Mouse (Mus musculus): ENCODE measurements at regions not wholly inside any gene's neighbourhood (a gene's known extent, or its start where the extent isn't known, plus 50 kb on each side); places are given as distances from the start of the nearest gene placed in this dataset.
A peak's percentile ranks its signal among the peaks of the same experiment; 100 is the strongest.
"Not testable (repeated sequence)": the region's sequence is repeated elsewhere in the genome, so short reads cannot be mapped to it uniquely, and the experiment has no call there.

DNA sequence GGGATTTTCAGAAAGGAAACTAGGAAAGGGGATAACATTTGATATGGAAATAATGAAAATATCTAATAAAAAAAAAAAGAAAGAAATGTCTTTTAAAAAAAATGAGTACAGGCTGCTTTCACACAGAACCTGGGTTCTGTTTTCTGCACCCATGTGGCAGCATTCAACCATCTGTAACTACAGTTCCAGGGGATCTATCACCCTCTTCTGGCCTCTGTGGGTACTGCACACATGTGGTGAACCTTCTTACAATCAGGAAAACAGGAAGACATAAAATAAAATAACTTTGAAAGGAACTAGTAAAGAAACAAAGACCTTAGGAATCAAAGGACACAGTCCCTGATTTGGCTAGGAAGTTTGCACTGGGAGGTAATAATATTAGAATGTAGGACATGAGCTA is 205.5 kb upstream of the Zpld1 start:
- no peaks in the 10 kb centered on the region for H3K36me3 ChIP-seq (replicated peaks; ENCODE audit: control insufficient read depth, insufficient read depth, low read depth, low read length)
- no peak overlapping the region for H3K4me2 ChIP-seq (ENCODE audit: low read depth, low read length)
- H3K4me1 ChIP-seq (ENCODE audit: control insufficient read depth, insufficient read depth, low read length) = no peaks in the 10 kb centered on the region
- ATAC-seq (replicated peaks; ENCODE audit: insufficient number of reproducible peaks, low FRiP score, low TSS enrichment, low read depth) (no peak), DNase-seq (ENCODE audit: low spot score) (no peak)
- no peak overlapping the region for H3K27ac ChIP-seq (replicated peaks; ENCODE audit: low read depth, low read length)
- H3K9me3 ChIP-seq (replicated peaks; ENCODE audit: control insufficient read depth, low read length) = no peaks in the 10 kb centered on the region
- H3K27me3 ChIP-seq (ENCODE audit: control insufficient read depth, insufficient read depth, low read length) = no peaks in the 10 kb centered on the region
- H3K4me3 ChIP-seq (ENCODE audit: low read depth, low read length) = no peak overlapping the region
- H3K9ac ChIP-seq (replicated peaks; ENCODE audit: low read length) = no peak overlapping the region

DNA sequence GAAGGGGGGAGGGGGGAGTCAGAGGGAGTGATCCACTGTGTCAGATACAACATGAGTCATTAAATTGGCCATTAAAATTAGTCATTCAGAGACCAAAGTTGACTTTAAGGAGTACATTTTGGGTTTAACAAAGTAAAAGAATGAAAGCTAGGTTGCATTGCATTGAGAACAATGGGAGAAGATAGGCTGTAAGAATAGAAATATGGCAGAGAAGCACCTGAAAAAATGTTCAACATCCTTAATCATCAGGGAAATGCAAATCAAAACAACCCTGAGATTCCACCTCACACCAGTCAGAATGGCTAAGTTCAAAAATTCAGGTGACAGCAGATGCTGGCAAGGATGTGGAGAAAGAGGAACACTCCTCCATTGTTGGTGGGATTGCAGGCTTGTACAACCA is 202.0 kb upstream of the Zpld1 start:
- H3K4me2 ChIP-seq (ENCODE audit: low read depth, low read length); ATAC-seq (replicated peaks; ENCODE audit: insufficient number of reproducible peaks, low FRiP score, low TSS enrichment, low read depth); H3K36me3 ChIP-seq (replicated peaks; ENCODE audit: control insufficient read depth, insufficient read depth, low read depth, low read length); DNase-seq (ENCODE audit: low spot score); H3K9me3 ChIP-seq (replicated peaks; ENCODE audit: control insufficient read depth, low read length); H3K27me3 ChIP-seq (ENCODE audit: control insufficient read depth, insufficient read depth, low read length); H3K4me1 ChIP-seq (ENCODE audit: control insufficient read depth, insufficient read depth, low read length); H3K4me3 ChIP-seq (ENCODE audit: low read depth, low read length); H3K27ac ChIP-seq (replicated peaks; ENCODE audit: low read depth, low read length); H3K9ac ChIP-seq (replicated peaks; ENCODE audit: low read length): not testable (repeated sequence)

DNA sequence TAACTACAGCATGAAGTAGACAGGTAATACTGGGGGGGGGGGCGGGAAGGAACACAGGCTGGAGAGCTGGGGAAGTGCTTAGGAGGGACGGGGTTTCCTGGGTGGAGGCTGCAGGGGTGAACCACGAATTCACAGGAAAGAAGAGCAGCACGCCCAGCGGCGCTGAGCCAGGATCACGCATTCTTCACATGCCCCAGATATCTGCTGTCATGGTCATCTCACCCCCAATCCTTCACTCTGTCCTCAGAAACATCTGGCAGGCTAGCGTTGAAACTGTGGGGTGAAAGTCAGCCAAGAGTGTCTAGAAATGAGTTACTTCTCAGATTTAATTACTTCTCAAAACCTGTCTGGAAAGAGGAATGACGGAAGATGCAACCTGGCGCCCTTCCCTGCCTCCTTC is 197.3 kb upstream of the Zpld1 start:
- Histone ChIP-seq H3K27me3 (ENCODE audit: control insufficient read depth, insufficient read depth, low read length) (no peaks in the 10 kb centered on the region), H3K9me3 (replicated peaks; ENCODE audit: control insufficient read depth, low read length) (no peaks in the 10 kb centered on the region), H3K36me3 (replicated peaks; ENCODE audit: control insufficient read depth, insufficient read depth, low read depth, low read length) (no peaks in the 10 kb centered on the region), H3K27ac (replicated peaks; ENCODE audit: low read depth, low read length) (no peak overlapping the region), H3K4me3 (ENCODE audit: low read depth, low read length) (no peak overlapping the region), H3K4me1 (ENCODE audit: control insufficient read depth, insufficient read depth, low read length) (no peaks in the 10 kb centered on the region), H3K4me2 (ENCODE audit: low read depth, low read length) (no peak overlapping the region), H3K9ac (replicated peaks; ENCODE audit: low read length) (no peak overlapping the region)
- DNase-seq (ENCODE audit: low spot score) (no peak), ATAC-seq (replicated peaks; ENCODE audit: insufficient number of reproducible peaks, low FRiP score, low TSS enrichment, low read depth) (no peak)
- 86% methylated on average over 10 of the region's 10 CpGs for WGBS

DNA sequence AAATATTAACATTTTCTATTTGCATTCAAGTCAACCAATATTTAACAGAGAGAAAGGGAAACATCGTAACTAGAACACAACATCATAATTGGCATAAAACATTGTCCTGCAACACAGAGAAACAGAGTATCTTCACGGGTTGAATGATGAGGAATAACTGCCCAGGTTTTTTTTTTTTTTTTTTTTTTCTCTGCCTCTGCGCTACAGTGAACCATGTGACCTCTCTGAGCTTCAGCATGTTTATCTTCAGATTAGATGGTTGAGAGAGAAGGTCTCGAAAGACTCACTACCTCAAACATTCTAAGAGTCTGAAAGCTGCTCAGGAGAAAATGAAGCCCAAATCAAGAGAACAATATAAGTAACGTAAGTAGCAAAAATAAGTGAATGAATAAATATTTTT is 196.4 kb upstream of the Zpld1 start:
- no peak overlapping the region for H3K4me3 ChIP-seq (ENCODE audit: low read depth, low read length)
- no peaks in the 10 kb centered on the region for H3K9me3 ChIP-seq (replicated peaks; ENCODE audit: control insufficient read depth, low read length)
- WGBS = 73% methylated on average over 5 of the region's 5 CpGs
- H3K27me3 ChIP-seq (ENCODE audit: control insufficient read depth, insufficient read depth, low read length) = no peaks in the 10 kb centered on the region
- no peaks in the 10 kb centered on the region for H3K4me1 ChIP-seq (ENCODE audit: control insufficient read depth, insufficient read depth, low read length)
- H3K9ac ChIP-seq (replicated peaks; ENCODE audit: low read length) = no peak overlapping the region
- H3K36me3 ChIP-seq (replicated peaks; ENCODE audit: control insufficient read depth, insufficient read depth, low read depth, low read length) = no peaks in the 10 kb centered on the region
- H3K27ac ChIP-seq (replicated peaks; ENCODE audit: low read depth, low read length) = no peak overlapping the region
- DNase-seq (ENCODE audit: low spot score) (no peak), ATAC-seq (replicated peaks; ENCODE audit: insufficient number of reproducible peaks, low FRiP score, low TSS enrichment, low read depth) (no peak)
- no peak overlapping the region for H3K4me2 ChIP-seq (ENCODE audit: low read depth, low read length)

DNA sequence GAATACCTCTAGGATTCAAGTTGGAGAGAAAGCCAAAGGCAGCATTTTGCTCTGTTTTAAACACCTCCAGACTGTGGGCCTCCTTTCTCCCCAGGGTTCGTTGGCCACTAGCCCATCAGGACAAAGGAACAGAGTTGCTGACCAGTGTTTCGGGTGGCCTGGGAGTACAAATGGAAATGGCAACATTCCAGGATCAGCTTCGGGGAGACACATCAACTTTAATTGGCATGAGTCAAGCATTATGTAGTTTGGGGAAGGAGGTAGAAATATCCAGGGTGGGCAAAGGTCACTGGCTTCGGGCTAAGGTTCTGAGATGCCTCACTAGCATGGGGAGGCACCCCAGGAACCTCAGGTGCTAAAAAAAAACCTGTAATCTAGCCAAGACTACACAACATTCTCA is 194.3 kb upstream of the Zpld1 start:
- no peak overlapping the region for H3K27ac ChIP-seq (replicated peaks; ENCODE audit: low read depth, low read length)
- DNase-seq (ENCODE audit: low spot score) = no peak

DNA sequence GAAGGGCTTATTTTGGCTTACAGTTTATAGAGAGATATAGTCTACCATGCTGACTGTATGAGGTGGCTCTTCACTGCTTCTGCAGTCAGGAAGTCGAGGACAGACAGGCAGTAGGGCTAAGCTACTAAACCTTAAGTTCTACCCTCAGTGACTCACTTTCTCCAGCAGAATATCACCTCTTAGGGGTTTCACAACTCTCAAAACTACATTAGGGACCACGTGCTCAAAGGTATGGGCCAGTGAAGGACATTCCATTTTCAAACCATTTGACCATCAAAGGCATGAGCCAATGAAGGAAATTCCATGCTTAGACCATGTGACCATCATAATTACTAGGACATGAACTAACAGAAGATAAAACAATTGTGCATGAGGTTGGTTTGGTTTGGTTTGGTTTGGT is 186.6 kb upstream of the Zpld1 start:
- Histone ChIP-seq H3K4me1 (ENCODE audit: control insufficient read depth, insufficient read depth, low read length) (no peaks in the 10 kb centered on the region), H3K36me3 (replicated peaks; ENCODE audit: control insufficient read depth, insufficient read depth, low read depth, low read length) (no peaks in the 10 kb centered on the region), H3K27ac (replicated peaks; ENCODE audit: low read depth, low read length) (no peak overlapping the region), H3K27me3 (ENCODE audit: control insufficient read depth, insufficient read depth, low read length) (no peaks in the 10 kb centered on the region), H3K9ac (replicated peaks; ENCODE audit: low read length) (no peak overlapping the region), H3K4me3 (ENCODE audit: low read depth, low read length) (no peak overlapping the region), H3K9me3 (replicated peaks; ENCODE audit: control insufficient read depth, low read length) (no peaks in the 10 kb centered on the region), H3K4me2 (ENCODE audit: low read depth, low read length) (no peak overlapping the region)
- DNase-seq (ENCODE audit: low spot score) (no peak), ATAC-seq (replicated peaks; ENCODE audit: insufficient number of reproducible peaks, low FRiP score, low TSS enrichment, low read depth) (no peak)
- 75% methylated on average over 2 of the region's 2 CpGs for WGBS

More for the DNA sequence above, 194.3 kb upstream of the Zpld1 start:
- Histone ChIP-seq H3K27me3 (ENCODE audit: control insufficient read depth, insufficient read depth, low read length) (no peaks in the 10 kb centered on the region), H3K4me1 (ENCODE audit: control insufficient read depth, insufficient read depth, low read length) (no peaks in the 10 kb centered on the region), H3K9me3 (replicated peaks; ENCODE audit: control insufficient read depth, low read length) (no peaks in the 10 kb centered on the region), H3K36me3 (replicated peaks; ENCODE audit: control insufficient read depth, insufficient read depth, low read depth, low read length) (no peaks in the 10 kb centered on the region), H3K9ac (replicated peaks; ENCODE audit: low read length) (no peak overlapping the region), H3K4me2 (ENCODE audit: low read depth, low read length) (no peak overlapping the region), H3K4me3 (ENCODE audit: low read depth, low read length) (no peak overlapping the region)
- 72% methylated on average over 4 of the region's 4 CpGs for WGBS
- ATAC-seq (replicated peaks; ENCODE audit: insufficient number of reproducible peaks, low FRiP score, low TSS enrichment, low read depth) = no peak

DNA sequence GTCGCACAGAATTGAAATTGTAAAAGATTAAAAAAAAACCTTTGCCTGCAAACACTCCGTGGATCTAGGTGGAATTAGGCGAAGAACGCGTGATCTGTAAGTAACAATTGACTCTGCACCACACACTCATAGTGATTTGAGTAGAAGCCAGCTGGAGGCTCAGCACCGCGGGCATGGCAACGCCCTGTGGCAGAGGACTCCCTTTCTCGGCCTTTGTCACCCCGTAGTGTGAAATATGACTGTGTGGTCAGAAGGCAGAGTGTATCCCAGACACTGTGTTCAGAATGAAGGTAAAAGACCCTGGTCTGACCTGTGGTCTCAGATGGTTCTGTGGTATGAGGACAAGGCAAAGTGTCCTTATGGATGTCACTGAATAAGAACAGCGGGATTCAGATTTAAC is 183.0 kb upstream of the Zpld1 start:
- Histone ChIP-seq H3K27ac (replicated peaks; ENCODE audit: low read depth, low read length) (no peak overlapping the region), H3K4me1 (ENCODE audit: control insufficient read depth, insufficient read depth, low read length) (no peaks in the 10 kb centered on the region), H3K4me2 (ENCODE audit: low read depth, low read length) (no peak overlapping the region), H3K9me3 (replicated peaks; ENCODE audit: control insufficient read depth, low read length) (no peaks in the 10 kb centered on the region), H3K36me3 (replicated peaks; ENCODE audit: control insufficient read depth, insufficient read depth, low read depth, low read length) (no peaks in the 10 kb centered on the region), H3K4me3 (ENCODE audit: low read depth, low read length) (no peak overlapping the region), H3K9ac (replicated peaks; ENCODE audit: low read length) (no peak overlapping the region), H3K27me3 (ENCODE audit: control insufficient read depth, insufficient read depth, low read length) (no peaks in the 10 kb centered on the region)
- no peak for DNase-seq (ENCODE audit: low spot score)
- ATAC-seq (replicated peaks; ENCODE audit: insufficient number of reproducible peaks, low FRiP score, low TSS enrichment, low read depth) = no peak
- 84% methylated on average over 11 of the region's 11 CpGs for WGBS

DNA sequence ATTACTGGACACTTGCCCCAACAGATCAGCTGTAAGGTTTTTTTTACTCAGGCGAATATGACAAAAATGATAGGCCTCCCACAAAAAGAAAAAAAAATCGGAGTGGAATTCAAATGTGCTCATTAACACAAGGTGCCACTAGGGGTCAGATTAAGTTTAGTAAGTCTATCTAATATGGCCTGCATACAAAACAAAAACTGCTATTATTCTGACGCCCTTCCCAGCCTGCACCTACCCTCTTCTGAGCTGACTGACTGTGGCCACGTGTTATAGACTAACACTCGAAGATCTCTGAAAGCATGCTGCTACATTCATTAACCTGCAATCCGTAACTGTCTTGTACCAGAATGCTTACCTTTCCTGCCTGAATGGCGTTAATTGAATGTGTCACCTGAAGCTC is 182.5 kb upstream of the Zpld1 start:
- DNase-seq (ENCODE audit: low spot score) (peak; percentile 56), ATAC-seq (replicated peaks; ENCODE audit: insufficient number of reproducible peaks, low FRiP score, low TSS enrichment, low read depth) (no peak)
- Histone ChIP-seq H3K9ac (replicated peaks; ENCODE audit: low read length) (no peak overlapping the region), H3K4me3 (ENCODE audit: low read depth, low read length) (no peak overlapping the region), H3K36me3 (replicated peaks; ENCODE audit: control insufficient read depth, insufficient read depth, low read depth, low read length) (no peaks in the 10 kb centered on the region), H3K4me2 (ENCODE audit: low read depth, low read length) (no peak overlapping the region), H3K9me3 (replicated peaks; ENCODE audit: control insufficient read depth, low read length) (no peaks in the 10 kb centered on the region), H3K27ac (replicated peaks; ENCODE audit: low read depth, low read length) (no peak overlapping the region), H3K27me3 (ENCODE audit: control insufficient read depth, insufficient read depth, low read length) (no peaks in the 10 kb centered on the region), H3K4me1 (ENCODE audit: control insufficient read depth, insufficient read depth, low read length) (no peaks in the 10 kb centered on the region)
- 55% methylated on average over 7 of the region's 7 CpGs for WGBS
